Mouse (Mus musculus): Measurements from ENCODE around the gene Spns2. TPM values are rescaled to one million over a fixed set of nuclear protein-coding genes. Genes with fewer than 3 reads are reported as not detected.

The Spns2 gene
- total and polyA plus RNA-seq, 2 experiments from 2014 or later, result 7.0 to 66.0 TPM

DNA sequence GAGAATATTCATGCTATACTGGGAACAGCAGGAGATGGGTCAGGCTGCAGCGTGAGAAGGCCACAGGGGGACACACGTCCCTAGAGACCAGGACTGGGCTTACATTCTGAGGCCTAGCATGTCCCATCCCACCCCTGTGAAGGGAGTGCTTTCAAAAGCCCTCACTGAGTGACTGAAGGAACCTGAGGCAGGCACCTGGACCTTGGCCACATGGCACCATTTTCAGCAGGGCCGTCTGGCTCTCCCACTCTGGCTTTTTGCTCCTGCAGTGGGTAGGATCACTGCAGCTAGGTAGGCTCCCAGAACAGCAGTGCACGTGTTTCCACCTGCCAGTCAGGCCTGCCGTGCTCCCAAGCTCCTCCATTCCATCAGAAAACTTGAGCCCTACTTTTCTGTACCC lies 21.2 kb downstream of the Spns2 start:
- Histone ChIP-seq H3K9me3 (ENCODE audit: low read length) (no peaks in the 10 kb centered on the region), H3K36me3 (ENCODE audit: insufficient read depth, low read length) (no peaks in the 10 kb centered on the region), H3K9ac (replicated peaks; ENCODE audit: low read length) (no peak overlapping the region), H3K4me3 (ENCODE audit: low read length) (no peak overlapping the region), H3K27me3 (ENCODE audit: insufficient read depth, low read length) (no peaks in the 10 kb centered on the region), H3K4me1 (ENCODE audit: insufficient read depth, low read length) (peaks cover 12% of the 10 kb centered on the region), H3K27ac (peak overlapping the region; percentile 42; the same call in 1 of the 2 replicates), H3K4me2 (ENCODE audit: low read depth, low read length) (no peak overlapping the region)
- 47% methylated on average over 5 of the region's 5 CpGs for WGBS
- DNase-seq (ENCODE audit: low spot score) (no peak), ATAC-seq (no peak)
- TF ChIP-seq CTCF (IDR thresholded peaks at IDR 0.05; ENCODE audit: low read depth), result no peak

DNA sequence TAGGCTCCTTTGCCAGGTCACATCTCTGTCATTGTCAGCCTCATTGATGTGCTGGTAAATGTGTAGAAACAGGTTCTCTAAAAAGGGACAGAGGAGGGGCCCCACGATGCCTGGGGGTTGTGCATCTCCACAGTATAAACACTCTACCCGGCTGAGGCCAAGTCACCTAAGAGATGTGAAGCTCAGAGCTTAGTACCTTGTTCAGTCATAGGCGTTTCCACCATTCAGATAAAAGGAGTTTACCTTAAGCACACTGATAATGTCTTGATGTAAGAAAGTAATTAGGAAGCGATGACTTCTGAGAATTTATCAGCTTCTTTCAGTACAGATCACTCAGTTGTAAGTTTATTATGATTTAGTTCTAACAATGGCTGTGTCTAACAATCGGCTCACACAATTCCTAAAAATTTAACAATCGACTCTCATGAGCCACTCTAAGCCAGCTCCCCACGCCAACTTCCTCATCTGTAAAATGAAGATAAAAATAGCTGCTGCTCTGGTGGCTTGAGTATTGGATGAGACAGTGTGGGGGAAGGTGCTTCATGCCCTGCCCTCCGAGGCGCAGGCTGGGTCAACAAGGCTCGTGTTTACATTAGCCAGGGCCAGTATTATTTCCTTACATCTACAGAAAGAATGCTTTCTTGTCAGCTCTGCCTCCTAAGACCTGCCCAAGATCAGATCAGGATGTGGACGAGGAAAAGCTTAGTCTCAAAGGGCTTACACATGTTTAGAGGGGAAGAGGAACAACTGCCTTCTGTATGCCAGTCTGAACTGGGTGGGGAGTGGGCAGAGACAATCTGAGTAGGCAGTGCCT lies 22.8 kb downstream of the Spns2 start:
- no peak overlapping the region for H3K4me3 ChIP-seq (ENCODE audit: low read length)
- H3K9ac ChIP-seq (replicated peaks; ENCODE audit: low read length), result no peak overlapping the region
- 64% methylated on average over 11 of the region's 11 CpGs for WGBS
- ATAC-seq (no peak), DNase-seq (ENCODE audit: low spot score) (no peak)
- H3K4me1 ChIP-seq (ENCODE audit: insufficient read depth, low read length), result peaks cover 15% of the 10 kb centered on the region
- no peaks in the 10 kb centered on the region for H3K27me3 ChIP-seq (ENCODE audit: insufficient read depth, low read length)
- no peak for TF ChIP-seq CTCF (IDR thresholded peaks at IDR 0.05; ENCODE audit: low read depth)
- no peaks in the 10 kb centered on the region for H3K9me3 ChIP-seq (ENCODE audit: low read length)
- H3K4me2 ChIP-seq (ENCODE audit: low read depth, low read length), result no peak overlapping the region
- H3K36me3 ChIP-seq (ENCODE audit: insufficient read depth, low read length), result no peaks in the 10 kb centered on the region; the same call in 1 of the 2 replicates
- H3K27ac ChIP-seq, result peak overlapping the region; percentile 65; the same call in 1 of the 2 replicates

DNA sequence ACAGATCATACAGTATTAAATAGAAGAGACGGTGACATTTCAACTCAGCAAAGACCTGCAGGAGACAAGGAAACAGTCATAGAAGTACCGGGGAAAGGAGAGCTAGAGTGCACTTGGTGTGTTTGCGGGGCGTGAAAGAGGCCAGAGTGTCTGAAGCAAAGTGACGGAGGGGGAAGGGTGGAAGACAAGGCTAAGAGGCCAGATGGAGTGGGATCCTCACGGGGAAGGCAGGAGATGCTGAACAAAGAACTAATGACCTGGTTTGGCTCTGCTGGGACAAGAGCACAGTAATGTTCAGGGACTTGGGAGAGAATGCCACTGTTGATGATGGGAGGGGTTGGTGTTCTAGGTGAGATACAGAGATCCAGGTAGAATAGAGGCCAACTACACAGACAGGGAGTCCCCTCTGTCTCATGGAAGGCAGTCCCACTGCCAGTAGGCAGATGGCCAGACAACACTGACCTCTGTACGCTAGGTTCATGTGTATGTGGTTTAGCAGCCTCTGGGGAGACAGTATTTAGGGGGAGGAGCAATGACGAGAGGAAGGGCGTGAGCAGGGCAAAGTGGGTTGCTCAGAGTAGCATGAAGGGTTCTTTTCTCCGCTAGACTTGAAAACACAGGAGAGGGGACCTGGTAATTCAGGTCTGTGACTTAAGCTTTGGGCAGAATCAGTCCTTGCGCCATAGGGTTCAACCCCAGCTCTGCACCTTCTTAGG lies 23.6 kb downstream of the Spns2 start:
- no peak for TF ChIP-seq CTCF (IDR thresholded peaks at IDR 0.05; ENCODE audit: low read depth)
- DNase-seq (ENCODE audit: low spot score) (no peak), ATAC-seq (no peak)
- Histone ChIP-seq H3K36me3 (ENCODE audit: insufficient read depth, low read length) (no peaks in the 10 kb centered on the region; the same call in none of the 2 replicates), H3K4me3 (ENCODE audit: low read length) (no peak overlapping the region), H3K27me3 (ENCODE audit: insufficient read depth, low read length) (no peaks in the 10 kb centered on the region), H3K27ac (peak overlapping the region; percentile 65; the same call in 1 of the 2 replicates), H3K9me3 (ENCODE audit: low read length) (no peaks in the 10 kb centered on the region), H3K4me2 (ENCODE audit: low read depth, low read length) (no peak overlapping the region), H3K9ac (replicated peaks; ENCODE audit: low read length) (no peak overlapping the region), H3K4me1 (ENCODE audit: insufficient read depth, low read length) (peaks cover 17% of the 10 kb centered on the region)
- 61% methylated on average over 11 of the region's 11 CpGs for WGBS

- no peak overlapping the region for H3K9ac ChIP-seq (replicated peaks; ENCODE audit: low read length)
- no peak overlapping the region for H3K27ac ChIP-seq
- no peaks in the 10 kb centered on the region for H3K9me3 ChIP-seq (ENCODE audit: low read length)
- DNase-seq (ENCODE audit: low spot score), result no peak
- H3K4me1 ChIP-seq (ENCODE audit: insufficient read depth, low read length), result peaks cover 17% of the 10 kb centered on the region
- no peak overlapping the region for H3K4me2 ChIP-seq (ENCODE audit: low read depth, low read length)
- no peaks in the 10 kb centered on the region for H3K27me3 ChIP-seq (ENCODE audit: insufficient read depth, low read length)
- WGBS, result 37% methylated on average over 3 of the region's 3 CpGs
- ATAC-seq, result no peak
- H3K4me3 ChIP-seq (ENCODE audit: low read length), result no peak overlapping the region
- no peak for TF ChIP-seq CTCF (IDR thresholded peaks at IDR 0.05; ENCODE audit: low read depth)
- H3K36me3 ChIP-seq (ENCODE audit: insufficient read depth, low read length), result peaks cover 5% of the 10 kb centered on the region
Observed at GRCm38 (mm10) chr11:72464821-72465220, 24.9 kb downstream of the Spns2 start.

GRCm38 (mm10) chr11:72461500-72461981 lies 28.2 kb downstream of the Spns2 start:
- ATAC-seq (no peak), DNase-seq (ENCODE audit: low spot score) (no peak)
- H3K4me3 ChIP-seq (ENCODE audit: low read length), result no peak overlapping the region
- H3K4me2 ChIP-seq (ENCODE audit: low read depth, low read length), result no peak overlapping the region
- H3K27ac ChIP-seq, result no peak overlapping the region
- no peaks in the 10 kb centered on the region for H3K27me3 ChIP-seq (ENCODE audit: insufficient read depth, low read length)
- 28% methylated on average over 5 of the region's 5 CpGs for WGBS
- H3K4me1 ChIP-seq (ENCODE audit: insufficient read depth, low read length), result peaks cover 13% of the 10 kb centered on the region
- no peak for TF ChIP-seq CTCF (IDR thresholded peaks at IDR 0.05; ENCODE audit: low read depth)
- peaks cover 10% of the 10 kb centered on the region for H3K36me3 ChIP-seq (ENCODE audit: insufficient read depth, low read length)
- H3K9me3 ChIP-seq (ENCODE audit: low read length), result no peaks in the 10 kb centered on the region
- H3K9ac ChIP-seq (replicated peaks; ENCODE audit: low read length), result no peak overlapping the region

DNA sequence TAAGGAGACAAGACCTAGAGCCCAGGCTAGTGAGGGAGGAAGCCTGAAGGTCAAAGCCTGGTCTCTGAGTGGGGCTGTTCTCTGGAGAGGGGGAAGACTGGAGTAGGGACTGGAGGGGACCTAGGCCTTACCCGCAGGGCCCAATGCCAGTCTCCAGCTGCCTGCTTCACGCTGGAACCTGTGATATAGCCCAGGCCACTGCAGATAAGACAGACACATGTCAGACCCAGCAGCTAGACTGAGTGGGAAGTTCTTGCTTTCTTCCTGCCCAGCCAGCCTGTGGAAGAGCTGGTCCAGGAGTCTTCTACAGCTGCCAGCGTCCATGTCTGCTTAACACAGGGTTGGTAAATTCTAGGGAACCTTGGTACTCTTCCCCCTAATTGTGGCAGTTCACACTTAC lies 31.2 kb downstream of the Spns2 start:
- Histone ChIP-seq H3K4me1 (ENCODE audit: insufficient read depth, low read length) (0 out of 2 replicates have a peak, but pooled peaks cover 4% of the 10 kb centered on the region), H3K27ac (no peak overlapping the region), H3K36me3 (ENCODE audit: insufficient read depth, low read length) (peaks cover 18% of the 10 kb centered on the region), H3K4me2 (ENCODE audit: low read depth, low read length) (no peak overlapping the region), H3K9ac (replicated peaks; ENCODE audit: low read length) (no peak overlapping the region), H3K9me3 (ENCODE audit: low read length) (no peaks in the 10 kb centered on the region), H3K4me3 (ENCODE audit: low read length) (no peak overlapping the region), H3K27me3 (ENCODE audit: insufficient read depth, low read length) (no peaks in the 10 kb centered on the region)
- no peak for TF ChIP-seq CTCF (IDR thresholded peaks at IDR 0.05; ENCODE audit: low read depth)
- 78% methylated on average over 3 of the region's 3 CpGs for WGBS
- DNase-seq (ENCODE audit: low spot score) (no peak), ATAC-seq (no peak)
